Mouse (Mus musculus) midbrain, postnatal 0 days (tissue): Measurements from ENCODE around the gene Nphp4. TPM values are rescaled to one million over a fixed set of nuclear protein-coding genes. Genes with fewer than 3 reads are reported as not detected.
"Not testable (repeated sequence)": the region's sequence is repeated elsewhere in the genome, so short reads cannot be mapped to it uniquely, and the experiment has no call there.

ENCODE experiments used
- ATAC-seq: fragments of 200-750 bp; cut with Nextera tagmentation; 2 replicates; pipeline ENCODE4 v1.8.0; 2017; ENCODE audit warnings: moderate number of reproducible peaks, mild to moderate bottlenecking, moderate TSS enrichment, moderate library complexity; ENCODE audit not compliant: low FRiP score
- DNase-seq: peaks from one replicate; pipeline ENCODE4 v3.0.0-alpha.2; 2015; ENCODE audit warnings: low spot score
- H3K27ac ChIP-seq: fragments of 300-500 bp; sonication (generic); 2 replicates; pipeline ENCODE4 v1.5.1; 2014; ENCODE audit warnings: low read depth, mild to moderate bottlenecking, low read length, mixed read lengths
- H3K27me3 ChIP-seq: fragments of 300-500 bp; sonication (generic); 2 replicates; pipeline ENCODE4 v1.6.1; 2014; ENCODE audit warnings: low read length, control low read depth, mixed read lengths; ENCODE audit not compliant: insufficient read depth
- H3K36me3 ChIP-seq: fragments of 300-500 bp; sonication (generic); 2 replicates; pipeline ENCODE4 v1.6.1; 2014; ENCODE audit warnings: low read length, control low read depth, mixed read lengths; ENCODE audit not compliant: insufficient read depth
- H3K4me1 ChIP-seq: fragments of 300-500 bp; sonication (generic); 2 replicates; pipeline ENCODE4 v1.6.1; 2014; ENCODE audit warnings: mild to moderate bottlenecking, control low read depth, antibody characterized with exemption, low read length, mixed read lengths; ENCODE audit not compliant: insufficient read depth
- H3K4me2 ChIP-seq: fragments of 300-500 bp; sonication (generic); 2 replicates; pipeline ENCODE4 v1.6.1; 2014; ENCODE audit warnings: low read depth, mild to moderate bottlenecking, low read length, mixed read lengths; ENCODE audit not compliant: poor library complexity, severe bottlenecking
- H3K4me3 ChIP-seq: fragments of 300-500 bp; sonication (generic); 2 replicates; pipeline ENCODE4 v1.5.1; 2014; ENCODE audit warnings: low read depth, mild to moderate bottlenecking, low read length, moderate library complexity
- H3K9ac ChIP-seq: fragments of 300-500 bp; sonication (generic); replicated peaks from 2 replicates; pipeline ENCODE4 v1.6.1; 2014; ENCODE audit warnings: mild to moderate bottlenecking, low read length, moderate library complexity, mixed read lengths; ENCODE audit not compliant: poor library complexity, severe bottlenecking
- H3K9me3 ChIP-seq: fragments of 300-500 bp; sonication (generic); 2 replicates; pipeline ENCODE4 v1.6.1; 2016; ENCODE audit warnings: low read length, control low read depth
- CTCF ChIP-seq: IDR thresholded peaks from 2 replicates; pipeline ENCODE4 v1.5.1; 2016; ENCODE audit warnings: antibody characterized with exemption, mild to moderate bottlenecking
- WGBS: fragments of 180-500 bp; shearing (Covaris S2); extraction: QIAGEN DNeasy Blood & Tissue Kit; methylation state at CpG from one replicate; pipeline ENCODE4 v1.1.7; 2014; 5-methylcytosine and 5-hydroxymethylcytosine counted together
- polyA plus RNA-seq: library from polyadenylated mRNA; unstranded; fragments of >200 nt; fragmentation: Nextera tagmentation; extraction: Ambion mirVana; gene quantifications from 2 replicates; pipeline ENCODE4 v1.2.1, GENCODE M21; 2015
- total RNA-seq: library from RNA; depleted of rRNA; stranded (reverse); fragments of >200 nt; gene quantifications from 2 replicates; pipeline ENCODE4 v1.2.3, GENCODE M21; 2014

Nphp4 gene
- total and polyA plus RNA-seq, 2 experiments from 2014 or later: 4.8 to 12.1 TPM

GRCm38 (mm10) chr4:152553582-152554285 lies 77.2 kb downstream of the Nphp4 start:
- Histone ChIP-seq H3K9me3 (no peaks in the 10 kb centered on the region), H3K4me2 (no peak overlapping the region), H3K36me3 (no peaks in the 10 kb centered on the region), H3K27me3 (no peaks in the 10 kb centered on the region), H3K9ac (no peak overlapping the region), H3K4me3 (no peak overlapping the region), H3K4me1 (peaks cover 8% of the 10 kb centered on the region; the same call in 1 of the 2 replicates), H3K27ac (no peak overlapping the region)
- WGBS: 93% methylated on average over 8 of the region's 8 CpGs
- no peak for TF ChIP-seq CTCF
- ATAC-seq (no peak), DNase-seq (no peak)

- ATAC-seq (no peak), DNase-seq (no peak)
- WGBS: 71% methylated on average over 18 of the region's 18 CpGs
- Histone ChIP-seq H3K27ac (no peak overlapping the region), H3K36me3 (no peaks in the 10 kb centered on the region), H3K9me3 (no peaks in the 10 kb centered on the region), H3K4me2 (no peak overlapping the region), H3K27me3 (no peaks in the 10 kb centered on the region), H3K9ac (no peak overlapping the region), H3K4me3 (no peak overlapping the region), H3K4me1 (peaks cover 8% of the 10 kb centered on the region; the same call in 1 of the 2 replicates)
- TF ChIP-seq CTCF: no peak
Measured at GRCm38 (mm10) chr4:152554421-152554820, 77.9 kb downstream of the Nphp4 start.

- WGBS: 89% methylated on average over 3 of the region's 3 CpGs
- not testable (repeated sequence) for H3K4me3 ChIP-seq, H3K9ac ChIP-seq, ATAC-seq, H3K9me3 ChIP-seq, H3K27me3 ChIP-seq, H3K4me1 ChIP-seq, H3K36me3 ChIP-seq, DNase-seq, H3K27ac ChIP-seq, H3K4me2 ChIP-seq
Measured at GRCm38 (mm10) chr4:152555806-152556205, 79.3 kb downstream of the Nphp4 start.

- no peaks in the 10 kb centered on the region for H3K9me3 ChIP-seq
- no peaks in the 10 kb centered on the region for H3K27me3 ChIP-seq
- no peak overlapping the region for H3K27ac ChIP-seq
- DNase-seq: peak; percentile 84
- no peak overlapping the region for H3K4me2 ChIP-seq
- 22% methylated on average over 17 of the region's 17 CpGs for whole genome bisulfite sequencing
- ATAC-seq: peak; percentile 52; the same call in 1 of the 2 replicates
- no peak for TF ChIP-seq CTCF
- H3K36me3 ChIP-seq: peaks cover 12% of the 10 kb centered on the region
- H3K4me1 ChIP-seq: peaks cover 8% of the 10 kb centered on the region; the same call in 1 of the 2 replicates
- no peak overlapping the region for H3K4me3 ChIP-seq
- no peak overlapping the region for H3K9ac ChIP-seq
Measured at GRCm38 (mm10) chr4:152558246-152558645, 81.7 kb downstream of the Nphp4 start.

- Histone ChIP-seq H3K4me1 (peaks cover 8% of the 10 kb centered on the region), H3K4me2 (no peak overlapping the region), H3K27me3 (no peaks in the 10 kb centered on the region), H3K9me3 (no peaks in the 10 kb centered on the region), H3K9ac (no peak overlapping the region), H3K36me3 (0 out of 2 replicates have a peak, but pooled peaks cover 6% of the 10 kb centered on the region), H3K27ac (0 out of 2 replicates have a peak overlapping the region, but pooled peaks have one; percentile 33), H3K4me3 (no peak overlapping the region)
- TF ChIP-seq CTCF: no peak
- WGBS: 69% methylated on average over 4 of the region's 4 CpGs
- DNase-seq: no peak
- ATAC-seq: no peak
Measured at GRCm38 (mm10) chr4:152568006-152568405, 91.5 kb downstream of the Nphp4 start.

GRCm38 (mm10) chr4:152568662-152569395 lies 92.3 kb downstream of the Nphp4 start:
- no peak for DNase-seq
- peak; percentile 30 for TF ChIP-seq CTCF
- Histone ChIP-seq H3K9me3 (no peaks in the 10 kb centered on the region), H3K27ac (peak overlapping the region; percentile 33), H3K9ac (no peak overlapping the region), H3K4me1 (peaks cover 8% of the 10 kb centered on the region), H3K4me2 (no peak overlapping the region), H3K4me3 (no peak overlapping the region), H3K36me3 (no peaks in the 10 kb centered on the region), H3K27me3 (no peaks in the 10 kb centered on the region)
- 28% methylated on average over 23 of the region's 23 CpGs for WGBS
- no peak for ATAC-seq
